Mouse (Mus musculus) lung, postnatal 10 days (tissue): ENCODE measurements at regions not wholly inside any gene's neighbourhood (a gene's known extent, or its start where the extent isn't known, plus 50 kb on each side); places are given as distances from the start of the nearest gene placed in this dataset.

ENCODE experiments used
- DNase-seq: peaks from one replicate; pipeline ENCODE4 v3.0.0; 2021

DNA sequence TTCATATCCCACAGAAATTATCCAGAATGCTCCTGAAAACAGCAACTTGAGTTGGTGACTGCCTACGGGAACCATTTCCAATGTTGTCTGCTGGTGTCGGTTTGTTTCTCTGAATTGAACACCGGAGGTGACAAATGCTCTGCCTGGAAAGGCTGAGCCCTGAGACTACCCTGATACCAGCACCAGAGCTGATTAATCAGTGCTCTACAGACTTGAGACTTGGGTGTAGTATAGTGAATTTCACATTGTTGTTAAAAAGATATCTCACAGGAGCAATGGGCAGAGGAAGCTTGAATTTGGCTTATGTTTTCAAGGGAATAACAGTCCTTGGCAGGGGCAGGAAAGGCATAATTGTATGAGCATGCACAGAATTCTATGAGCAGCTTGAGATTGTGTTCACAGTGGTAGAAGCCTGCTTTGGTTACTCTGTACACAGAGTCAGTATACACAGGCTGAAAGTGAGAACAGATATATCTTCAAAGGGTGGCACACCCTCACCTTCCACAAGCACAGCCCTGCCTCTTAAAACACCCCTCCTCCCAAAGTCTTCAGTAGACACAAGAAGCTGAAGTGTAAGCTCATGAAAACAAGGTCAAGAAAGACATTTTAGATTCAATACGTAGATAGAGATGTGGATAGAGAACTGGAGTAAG, 447.1 kb downstream of the Meis1 start:
- DNase-seq: no peak

DNA sequence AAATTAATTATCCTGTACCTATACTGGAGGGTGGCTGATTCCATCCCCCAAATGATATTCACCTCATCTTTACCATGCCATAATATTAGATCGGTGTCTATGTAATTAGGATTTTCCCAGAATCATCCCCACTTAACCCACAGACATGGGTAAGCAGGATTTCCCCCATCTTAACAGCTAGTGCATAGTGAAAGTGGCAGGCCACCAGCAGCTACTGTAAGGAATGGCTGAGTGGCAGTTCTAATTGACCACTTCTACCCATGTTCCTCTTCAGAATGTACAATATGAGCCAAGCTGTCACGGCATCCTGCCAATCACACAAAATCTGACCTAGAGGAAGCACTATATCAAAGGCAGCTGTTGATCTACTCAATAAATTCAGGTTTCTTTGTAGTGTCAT, 455.8 kb downstream of the Meis1 start:
- DNase-seq: no peak

DNA sequence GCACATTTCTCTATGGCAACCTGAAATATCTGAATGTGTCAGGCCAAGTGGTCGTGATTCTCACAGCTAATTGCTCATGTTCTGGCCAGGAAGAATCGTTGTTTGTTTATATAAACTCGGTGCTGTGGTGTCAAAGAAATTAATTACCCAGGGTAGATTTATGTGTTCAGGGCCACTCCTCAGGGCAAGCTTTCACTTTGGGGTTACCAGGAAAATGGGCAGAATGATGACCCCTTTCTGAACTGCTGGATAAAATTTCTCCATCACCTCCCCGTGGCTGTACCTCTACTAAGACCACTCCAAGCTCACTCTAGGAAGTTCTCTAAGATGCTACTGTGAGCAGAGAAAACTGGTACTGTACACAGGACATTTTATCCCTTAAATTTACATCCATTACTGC, 460.1 kb downstream of the Meis1 start:
- DNase-seq: no peak

DNA sequence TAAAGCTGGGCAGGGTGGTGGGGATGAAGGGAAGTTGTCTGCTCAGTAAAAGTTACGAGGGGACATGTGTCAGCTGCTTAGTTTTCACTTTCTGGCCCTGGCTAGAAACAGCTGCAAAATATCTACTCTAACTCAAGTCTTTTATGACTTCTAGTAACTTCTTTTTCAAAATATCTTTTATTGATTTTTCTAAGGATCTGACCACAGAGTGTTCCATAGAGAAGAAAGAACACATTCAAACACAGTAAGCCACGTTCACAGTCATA, 483.3 kb downstream of the Meis1 start:
- peak; percentile 8 for DNase-seq

DNA sequence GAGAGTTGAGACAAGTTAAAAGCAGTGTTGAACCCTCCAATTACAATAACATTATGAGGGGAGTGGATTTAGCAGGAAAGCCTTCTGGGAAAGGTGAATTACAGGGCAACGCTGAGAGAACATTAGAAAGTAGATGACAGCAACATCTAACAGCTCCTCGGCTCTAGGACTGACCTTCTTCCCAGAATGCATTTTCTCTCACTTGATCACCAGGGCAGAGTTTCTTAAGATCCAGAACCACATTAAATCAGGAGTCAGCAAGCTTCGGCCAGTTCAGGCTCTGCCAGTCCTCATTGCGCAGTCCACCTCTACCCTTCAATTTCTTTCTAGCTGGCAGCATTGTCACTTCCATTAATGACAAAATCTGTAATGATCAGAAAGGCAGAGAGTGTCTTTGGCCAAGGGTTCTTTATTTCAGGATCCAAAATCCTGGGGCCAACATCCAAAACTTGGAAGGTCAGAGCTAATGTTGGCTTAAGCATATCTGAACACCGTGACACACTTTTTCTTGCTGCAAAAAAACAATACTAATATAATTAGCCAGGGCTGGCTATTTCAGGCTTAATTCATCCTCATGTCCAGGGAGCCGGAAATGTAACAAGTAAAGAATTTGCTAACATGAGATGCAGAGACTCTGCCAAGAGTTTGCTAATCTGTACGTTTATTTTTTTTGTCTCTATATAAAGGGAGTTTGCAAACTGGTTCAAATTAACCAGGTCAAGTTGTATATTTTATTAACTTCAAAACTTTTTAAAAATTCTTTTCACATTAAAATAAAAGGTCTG, 483.8 kb downstream of the Meis1 start:
- DNase-seq: peak; percentile 7

DNA sequence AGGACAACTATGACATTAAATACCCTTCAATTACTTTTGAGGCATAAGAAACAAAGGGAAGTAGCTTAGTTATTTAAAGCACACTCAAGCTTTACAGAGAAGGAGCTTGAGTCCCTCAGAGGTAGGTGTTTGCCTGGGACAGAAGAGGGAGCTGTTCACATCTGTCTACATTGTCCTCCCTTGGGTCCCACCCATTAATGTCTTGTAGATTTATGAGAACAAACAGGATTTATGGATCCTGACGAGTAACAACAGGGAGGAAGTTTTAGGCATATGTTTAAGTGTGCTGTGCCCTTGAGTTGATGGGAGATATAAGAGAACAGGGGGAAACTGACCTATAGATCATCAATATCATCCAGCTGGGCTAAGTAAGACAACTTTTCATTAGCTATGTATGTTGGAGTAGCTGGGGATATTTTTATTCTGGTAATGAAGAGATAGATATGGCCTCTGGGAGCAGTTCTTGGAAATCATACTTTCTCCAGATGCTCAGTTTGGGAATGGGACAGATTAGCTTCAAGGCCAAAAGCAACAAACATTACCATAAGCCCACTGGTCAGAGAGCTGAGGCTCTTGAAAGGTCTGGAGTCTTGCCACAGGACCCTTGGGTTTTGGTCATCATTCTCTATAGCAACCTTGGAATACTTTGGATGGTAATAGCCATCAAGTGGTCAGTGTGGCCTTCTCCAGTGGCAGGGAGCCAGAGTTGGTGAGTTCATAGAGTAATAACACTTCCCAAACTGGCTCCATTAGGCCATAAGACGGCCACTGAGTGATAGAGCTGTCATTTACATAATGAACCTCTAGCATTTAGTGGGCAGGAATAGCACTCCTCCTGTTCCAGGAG, 487.3 kb downstream of the Meis1 start:
- DNase-seq: peak; percentile 8

DNA sequence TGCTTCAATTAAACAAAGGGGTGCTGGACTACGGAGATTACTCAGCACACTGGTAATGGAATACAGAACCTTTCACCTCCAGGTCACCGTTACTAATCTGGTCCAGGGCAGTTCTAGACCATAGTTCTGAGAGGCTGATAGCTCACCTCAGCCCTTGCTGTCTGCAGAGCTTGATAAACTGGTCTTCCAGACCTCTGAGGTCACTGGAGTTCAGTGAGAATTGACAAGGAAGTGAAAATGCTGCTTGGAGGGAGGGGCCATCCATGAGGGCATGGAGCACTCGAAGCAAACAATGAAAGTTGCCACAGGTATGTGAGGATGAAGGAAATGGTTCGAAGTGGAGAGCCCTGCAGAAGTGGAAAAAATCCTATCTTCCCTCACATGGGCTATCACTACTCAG, 490.2 kb downstream of the Meis1 start:
- DNase-seq: no peak

DNA sequence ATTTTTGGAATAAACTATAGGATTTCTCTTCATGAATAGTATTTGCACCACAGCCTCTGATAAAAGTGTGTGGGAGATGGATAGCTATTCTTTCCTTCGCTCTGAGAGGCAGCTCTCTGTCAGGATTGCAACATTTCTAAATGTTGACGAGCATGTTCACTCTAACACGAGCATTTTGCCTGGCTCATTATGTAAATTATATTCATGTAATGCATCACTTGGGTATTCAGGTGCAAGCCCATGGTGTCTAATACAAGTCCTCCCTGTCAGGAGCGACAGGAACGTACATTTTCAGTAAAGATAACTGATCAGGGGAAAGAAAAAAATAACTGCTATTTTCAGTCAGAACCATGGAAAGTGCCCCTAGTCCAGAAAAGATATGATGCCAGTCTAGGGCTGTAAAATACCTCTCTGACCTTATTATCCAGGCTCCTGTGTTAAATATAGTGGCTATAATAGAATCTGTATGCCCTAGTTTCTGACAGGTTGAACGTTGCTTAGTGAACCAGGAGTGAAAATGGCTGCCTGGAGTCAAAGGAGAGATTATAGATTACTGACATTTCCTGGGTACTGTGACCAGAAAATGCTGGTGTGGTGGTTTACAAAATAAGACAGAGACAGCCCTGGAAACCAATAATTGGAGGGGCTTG, 523.6 kb downstream of the Meis1 start:
- no peak for DNase-seq

DNA sequence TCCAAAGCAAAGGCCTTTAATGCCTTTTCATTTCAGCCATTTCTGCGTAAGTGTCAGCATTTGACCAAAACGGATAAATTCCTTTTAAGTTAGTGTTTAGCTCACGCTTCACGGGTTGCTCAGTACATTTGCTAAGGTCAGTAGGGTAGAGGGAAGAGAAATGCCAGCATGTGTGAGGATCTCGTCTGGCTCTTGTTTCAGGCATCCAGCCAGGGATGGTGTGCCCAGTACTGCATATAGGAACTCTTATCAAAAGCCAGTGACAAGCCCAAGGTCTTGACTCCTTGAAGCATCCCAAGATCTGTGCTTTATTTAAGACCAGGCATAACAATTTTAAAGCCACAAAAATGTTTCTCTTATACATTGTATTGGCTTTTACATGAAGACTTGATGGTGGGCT, 524.8 kb downstream of the Meis1 start:
- DNase-seq: no peak

DNA sequence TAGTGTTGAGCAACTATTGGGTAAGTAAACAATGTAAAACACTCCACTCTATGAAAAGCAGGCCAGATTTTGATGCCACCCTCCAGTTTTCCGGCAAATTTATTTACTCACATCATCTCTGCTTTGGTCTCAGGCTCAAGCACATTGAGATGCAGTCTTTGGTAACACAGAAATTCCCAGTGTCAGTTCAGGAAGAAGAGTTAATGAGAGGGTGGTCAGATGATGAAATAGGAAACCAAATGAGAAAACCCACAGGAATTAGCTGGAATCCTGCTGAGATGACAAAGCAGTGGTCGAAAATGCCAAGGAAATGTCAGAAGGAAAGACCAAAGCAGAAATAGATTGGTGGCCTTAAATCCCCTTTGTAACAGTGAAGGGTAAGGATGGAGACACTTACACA, 525.7 kb downstream of the Meis1 start:
- DNase-seq: peak; percentile 40

DNA sequence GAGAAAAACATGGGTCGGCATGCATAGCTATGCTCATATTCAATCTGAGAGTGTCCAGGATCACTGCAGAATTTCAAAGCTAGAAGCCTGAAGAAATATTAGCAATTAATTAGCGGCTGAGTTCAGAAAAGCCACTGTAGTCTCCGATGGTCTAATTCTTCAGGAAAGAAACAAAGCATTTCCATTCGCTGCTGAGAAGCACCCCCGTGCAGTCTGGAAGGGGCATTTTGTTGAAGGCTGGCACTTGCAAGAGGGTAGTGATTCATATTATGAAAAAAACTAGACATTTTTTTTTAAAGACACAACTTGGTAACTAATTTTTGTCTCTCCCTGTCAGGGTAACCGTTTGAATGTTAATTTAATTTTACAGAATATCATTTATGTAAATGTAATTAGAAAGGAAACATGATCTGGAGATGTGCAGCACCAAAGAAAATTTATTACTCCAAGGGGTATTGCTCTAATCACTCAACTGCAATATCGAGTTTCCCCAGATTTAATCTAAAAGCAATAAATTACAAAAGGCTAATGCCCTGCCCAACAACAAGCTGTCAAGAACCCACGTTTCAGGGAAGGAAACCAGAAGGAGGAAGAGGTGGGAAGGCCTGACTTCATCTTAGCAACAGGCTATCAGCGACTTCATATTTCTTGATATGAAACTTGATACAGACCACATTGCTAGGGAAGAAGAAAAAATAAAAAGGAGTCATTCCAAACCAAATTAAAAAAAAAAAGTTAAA, 529.1 kb downstream of the Meis1 start:
- DNase-seq: no peak

DNA sequence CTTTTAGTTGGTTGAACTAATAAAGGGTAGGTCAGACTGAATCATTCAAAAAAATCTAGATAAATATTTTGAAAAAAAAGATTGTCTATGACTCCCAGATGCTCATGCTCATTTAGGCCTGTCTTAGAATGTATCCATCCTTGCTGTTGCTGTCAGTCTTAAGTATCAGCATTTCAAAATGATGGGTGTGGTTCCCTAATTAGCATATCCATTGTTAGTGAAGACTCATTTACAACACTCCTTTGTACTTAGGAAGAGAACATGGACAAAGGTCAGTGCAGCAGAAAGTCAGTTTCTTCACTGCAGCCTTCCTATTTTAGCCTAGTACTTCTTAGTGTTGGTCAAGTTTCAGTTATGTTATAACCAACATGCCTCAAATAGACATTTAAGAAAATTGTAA, 525.2 kb upstream of the Etaa1 start:
- no peak for DNase-seq

DNA sequence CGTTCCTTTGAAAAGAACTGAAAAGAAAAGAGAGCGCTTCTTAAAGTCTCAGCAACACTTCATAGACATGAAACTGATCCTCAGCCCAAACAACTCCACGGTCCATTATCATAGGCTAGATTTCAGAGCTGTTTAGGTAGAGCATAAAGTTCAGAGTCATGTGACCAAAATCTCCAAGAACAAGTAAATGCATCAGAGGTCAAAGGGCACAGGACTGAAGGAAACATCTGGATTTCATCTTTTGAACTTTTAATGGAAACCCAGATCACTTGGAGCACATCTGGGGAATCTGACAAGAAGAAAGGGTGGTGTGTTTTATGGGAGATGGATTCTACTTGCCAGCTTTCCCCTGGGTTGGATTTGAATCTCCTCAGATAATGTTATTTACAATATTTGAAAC, 497.6 kb upstream of the Etaa1 start:
- no peak for DNase-seq

DNA sequence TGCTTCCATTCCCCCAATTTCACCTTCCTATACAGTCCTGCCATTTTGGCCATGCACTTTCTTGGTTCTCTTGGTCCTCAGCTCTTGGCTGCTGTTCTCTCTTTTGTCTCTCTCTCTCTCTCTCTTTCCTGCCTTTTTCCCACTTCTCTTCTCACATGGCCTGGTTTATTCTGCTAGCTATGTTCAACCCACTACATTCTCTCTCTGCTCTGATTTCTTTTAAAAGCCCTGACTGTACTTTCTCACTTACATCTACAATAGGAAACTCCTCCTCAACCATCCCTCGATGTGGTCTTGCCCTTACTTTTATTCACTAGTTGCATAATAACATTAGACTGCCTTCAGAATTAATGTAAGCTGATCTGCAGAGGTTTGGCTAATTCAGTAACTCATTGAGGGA, 495.2 kb upstream of the Etaa1 start:
- DNase-seq: no peak

DNA sequence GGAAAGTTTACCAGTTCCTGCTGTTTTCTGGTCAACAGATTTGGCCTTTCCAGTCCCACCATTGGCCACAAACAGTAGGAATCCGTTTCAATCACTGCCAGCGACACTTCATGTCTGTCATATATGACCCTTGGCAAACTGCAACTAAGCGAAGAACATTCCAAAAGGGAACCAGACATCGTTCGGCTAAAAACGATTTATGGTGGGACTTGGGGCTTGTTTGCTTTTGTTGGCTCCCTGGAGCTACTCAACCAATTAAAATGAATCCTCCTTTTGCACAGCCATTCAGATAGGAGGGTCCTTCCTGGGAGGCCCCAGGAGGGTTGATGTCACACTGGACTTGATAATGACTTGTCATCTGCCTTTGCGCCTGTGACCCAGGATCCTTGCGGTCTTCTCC, 490.9 kb upstream of the Etaa1 start:
- peak; percentile 61 for DNase-seq

DNA sequence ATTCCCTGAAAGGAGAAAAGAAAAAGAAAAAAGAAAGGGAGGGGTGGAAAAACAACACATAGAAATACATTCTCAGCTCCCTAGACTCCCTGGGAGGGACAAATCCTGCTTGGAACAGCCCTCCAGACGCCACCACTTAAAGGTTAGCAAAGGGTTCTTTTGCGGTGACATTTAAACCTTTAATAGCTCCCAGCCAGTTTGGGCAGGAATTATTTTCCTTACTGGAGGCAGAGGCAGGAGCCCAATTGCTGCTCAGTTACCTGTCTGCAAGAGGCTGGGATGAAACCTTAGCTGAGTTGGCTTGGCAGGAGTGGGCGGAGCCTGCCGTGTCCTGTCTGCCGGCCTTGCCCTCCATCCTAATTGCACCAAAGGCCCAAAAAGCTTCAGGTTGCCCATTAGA, 490.4 kb upstream of the Etaa1 start:
- DNase-seq: no peak

DNA sequence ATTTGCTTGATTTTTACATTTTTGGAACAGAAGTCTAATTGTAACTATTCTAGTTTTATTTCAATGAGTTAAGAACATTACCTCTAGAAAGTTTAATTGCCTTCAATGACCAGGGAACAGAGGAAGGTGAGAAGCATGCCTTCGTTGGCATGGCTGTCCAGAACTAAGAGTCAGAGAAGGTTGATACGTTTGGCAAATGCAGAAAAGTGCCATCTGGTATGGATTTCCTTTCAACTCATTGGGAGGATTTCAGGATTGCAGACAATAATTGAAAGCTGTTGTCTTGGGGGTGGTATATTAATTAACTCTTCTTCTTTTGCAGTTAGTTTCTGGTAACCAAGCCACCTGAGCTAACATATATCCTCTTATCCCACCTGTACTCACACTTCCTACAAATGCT, 489.5 kb upstream of the Etaa1 start:
- no peak for DNase-seq

DNA sequence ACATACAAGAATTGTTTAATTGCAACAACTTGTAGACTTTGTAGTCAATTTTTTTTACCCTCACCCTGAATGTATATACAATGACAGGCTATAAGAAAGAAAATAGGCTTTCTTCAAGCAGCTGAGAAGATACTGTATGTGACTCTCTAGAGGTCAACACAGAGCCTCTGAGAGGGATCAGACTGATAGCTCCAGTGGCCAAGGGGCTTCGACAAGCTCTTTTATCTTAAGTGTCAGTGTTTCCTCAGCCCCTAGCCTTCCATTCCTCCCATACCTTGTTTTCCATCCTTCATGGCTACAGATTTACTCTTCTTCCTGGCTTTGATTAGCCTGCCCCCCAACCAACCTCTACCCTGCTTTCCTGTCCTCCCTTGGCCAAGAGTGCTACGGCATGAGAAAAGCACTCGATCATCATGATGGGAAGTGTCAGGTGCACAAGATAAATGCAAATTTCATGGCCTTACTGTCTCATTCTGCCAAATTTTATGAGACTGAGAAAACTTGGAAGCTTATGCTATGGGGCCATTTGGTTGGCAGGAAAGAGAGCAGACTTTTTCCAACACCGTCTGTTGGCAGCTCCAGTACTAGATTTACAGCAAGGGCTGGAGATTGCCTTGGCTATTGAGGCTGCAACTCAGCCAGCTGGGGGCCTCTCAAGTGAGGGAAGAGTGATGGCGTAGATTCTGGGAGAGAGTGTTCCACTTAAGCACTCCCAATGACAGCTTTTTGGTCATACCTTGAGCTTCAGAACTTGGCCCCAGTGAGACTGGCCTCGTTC, 484.3 kb upstream of the Etaa1 start:
- peak; percentile 23 for DNase-seq

DNA sequence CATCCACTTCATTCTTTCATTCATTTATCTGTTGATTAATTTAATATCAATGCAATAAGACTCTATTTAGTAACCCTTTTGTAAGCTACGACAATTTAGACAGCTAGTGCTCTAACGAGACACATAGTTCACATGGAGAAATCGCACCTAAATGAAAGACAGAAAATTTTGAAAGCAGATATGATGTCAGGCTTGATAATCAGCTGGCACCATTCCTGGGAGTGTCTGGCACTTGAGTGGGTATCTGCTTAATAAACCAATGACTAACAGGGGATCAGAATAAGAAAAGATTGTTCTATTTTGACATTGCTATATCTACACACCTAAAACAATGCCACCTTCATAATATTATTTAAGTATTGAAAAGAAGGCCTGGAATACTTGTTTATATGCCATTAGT, 467.4 kb upstream of the Etaa1 start:
- no peak for DNase-seq

DNA sequence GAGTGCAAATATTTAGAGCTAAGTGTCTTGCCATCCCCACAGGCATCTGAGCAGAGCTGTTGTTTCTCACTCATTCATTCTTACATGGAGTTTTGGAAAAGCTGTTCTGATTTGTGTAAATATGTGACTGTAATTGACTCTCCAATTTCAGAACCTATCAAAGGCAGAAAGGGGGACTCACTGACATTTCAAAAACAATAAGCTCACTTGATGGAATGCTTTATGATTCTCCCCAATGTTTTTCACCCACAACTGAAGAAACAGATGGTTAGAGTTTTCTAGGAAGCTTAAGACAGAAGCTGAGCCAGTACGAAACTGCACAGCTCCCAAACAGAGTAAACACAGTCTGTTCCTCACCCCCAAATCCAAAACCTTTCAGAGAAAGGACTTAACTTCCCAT, 460.1 kb upstream of the Etaa1 start:
- no peak for DNase-seq

DNA sequence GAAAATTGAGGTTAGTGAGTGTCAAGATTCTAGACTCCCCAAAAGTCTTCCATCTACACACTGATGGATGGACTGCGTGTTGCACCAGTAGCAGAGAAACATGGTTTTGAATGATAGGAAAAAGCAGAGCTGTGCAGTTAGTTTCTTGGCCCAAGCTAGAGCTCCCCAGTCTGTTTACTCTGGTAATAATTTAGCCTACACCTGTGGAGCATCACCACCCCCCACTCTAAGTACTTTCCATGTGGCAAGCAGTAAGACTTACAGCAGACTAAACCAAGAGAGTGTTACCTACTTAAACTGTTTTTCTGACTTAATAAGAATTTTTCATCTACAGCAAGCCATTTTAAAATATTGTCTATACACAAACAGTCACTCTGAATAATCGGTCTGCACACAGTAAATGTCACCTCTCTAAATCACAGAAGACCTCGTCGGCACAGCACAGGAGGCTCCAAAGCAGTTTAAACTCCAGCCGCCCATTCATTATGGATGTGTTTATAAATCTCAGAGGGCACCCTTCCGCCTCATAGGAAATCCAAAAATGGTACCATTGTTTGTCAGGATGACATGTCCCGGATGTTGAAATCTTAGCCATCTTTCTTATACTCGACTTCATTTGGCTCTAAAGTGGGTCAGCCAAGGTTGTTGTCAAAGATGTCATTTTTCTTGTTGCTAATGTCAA, 454.5 kb upstream of the Etaa1 start:
- DNase-seq: peak; percentile 29

DNA sequence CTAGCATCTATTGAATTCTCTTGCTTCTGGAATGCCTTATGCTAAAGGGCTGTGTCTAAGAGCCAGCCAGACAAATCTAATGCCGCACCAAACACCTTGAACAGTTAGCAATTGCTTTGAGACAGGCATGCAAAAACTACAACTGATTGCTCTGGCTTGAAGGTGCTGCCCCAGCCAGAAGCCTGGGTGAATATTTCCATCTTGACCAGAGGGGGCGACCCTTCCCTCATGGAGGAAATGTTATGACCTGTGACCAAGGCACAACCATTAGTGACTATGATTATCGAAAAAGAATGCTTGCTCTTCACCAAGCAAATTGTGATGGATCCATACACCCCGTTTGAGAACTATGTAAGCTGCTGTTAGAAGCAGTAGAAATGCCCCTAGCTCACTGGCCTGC, 445.9 kb upstream of the Etaa1 start:
- DNase-seq: peak; percentile 6
